Mouse (Mus musculus) frontal cortex, postnatal 25 days (tissue): ENCODE data around the gene Erbb4.

Experiments
- DNase-seq, 2 experiments: peaks; one replicate each; pipeline ENCODE4 v3.0.0; 2022; ENCODE audit warnings: low spot score in 2 of 2

Erbb4 gene

GRCm38 (mm10) chr1:69107485-69108158, at the start of gene Erbb4:
Gene Erbb4 (minus strand): TSS chr1:69108059.
- DNase-seq: no peak

GRCm38 (mm10) chr1:69157346-69157745, 49.5 kb upstream of the Erbb4 start:
- DNase-seq: no peak

- no peak for DNase-seq
These were observed 33.5 kb upstream of the Erbb4 start for GRCm38 (mm10) chr1:69141341-69141740.

- no peak for DNase-seq
These were observed 31.6 kb upstream of the Erbb4 start for GRCm38 (mm10) chr1:69139519-69139868.

- peak in 1 of 2 experiments; percentile 29 for DNase-seq
These were observed 31.1 kb upstream of the Erbb4 start for GRCm38 (mm10) chr1:69138856-69139518.

GRCm38 (mm10) chr1:69124147-69124848, 16.4 kb upstream of the Erbb4 start:
- DNase-seq: no peak

- no peak for DNase-seq
These were observed 10.5 kb upstream of the Erbb4 start for GRCm38 (mm10) chr1:69118249-69118938.

- no peak for DNase-seq
These were observed 483 bp upstream of the Erbb4 start for GRCm38 (mm10) chr1:69108159-69108925.

- DNase-seq: no peak
These were observed 860 bp downstream of the Erbb4 start for GRCm38 (mm10) chr1:69106937-69107461.

- no peak for DNase-seq
These were observed 1.5 kb downstream of the Erbb4 start for GRCm38 (mm10) chr1:69106322-69106761.

- DNase-seq: no peak
These were observed 2.2 kb downstream of the Erbb4 start for GRCm38 (mm10) chr1:69105493-69106321.

GRCm38 (mm10) chr1:69105096-69105492, 2.8 kb downstream of the Erbb4 start:
- DNase-seq: no peak

- no peak for DNase-seq
These were observed 4.6 kb downstream of the Erbb4 start for GRCm38 (mm10) chr1:69103211-69103706.

- DNase-seq: no peak
These were observed 6.2 kb downstream of the Erbb4 start for GRCm38 (mm10) chr1:69101670-69102069.

- no peak for DNase-seq
These were observed 14.8 kb downstream of the Erbb4 start for GRCm38 (mm10) chr1:69093052-69093451.

GRCm38 (mm10) chr1:69089331-69089730, 18.5 kb downstream of the Erbb4 start:
- DNase-seq: no peak

- no peak for DNase-seq
These were observed 22.1 kb downstream of the Erbb4 start for GRCm38 (mm10) chr1:69085753-69086152.

- DNase-seq: no peak
These were observed 58.9 kb downstream of the Erbb4 start for GRCm38 (mm10) chr1:69048918-69049317.

- no peak for DNase-seq
These were observed 61.5 kb downstream of the Erbb4 start for GRCm38 (mm10) chr1:69046228-69046978.
